Mouse (Mus musculus) liver, embryonic 15.5 days (tissue): ENCODE results near the gene Nxph4. TPM values are rescaled to one million over a fixed set of nuclear protein-coding genes. Genes with fewer than 3 reads are reported as not detected.
A peak's percentile ranks its signal among the peaks of the same experiment; 100 is the strongest.

ENCODE experiments used
- ATAC-seq: fragments of 200-750 bp; cut with Nextera tagmentation; 2 replicates; pipeline ENCODE4 v1.8.0; 2017; ENCODE audit warnings: moderate number of reproducible peaks, mild to moderate bottlenecking, moderate library complexity; ENCODE audit not compliant: insufficient read depth
- H3K27ac ChIP-seq: fragments of 300-500 bp; sonication (generic); replicated peaks from 2 replicates; pipeline ENCODE4 v1.5.1; 2015; ENCODE audit warnings: mild to moderate bottlenecking, inconsistent platforms
- H3K27me3 ChIP-seq: fragments of 300-500 bp; sonication (generic); 2 replicates; pipeline ENCODE4 v1.6.1; 2015; ENCODE audit warnings: mild to moderate bottlenecking, inconsistent platforms
- H3K36me3 ChIP-seq: fragments of 300-500 bp; sonication (generic); replicated peaks from 2 replicates; pipeline ENCODE4 v1.6.1; 2015; ENCODE audit warnings: moderate library complexity, mild to moderate bottlenecking, inconsistent platforms
- H3K4me1 ChIP-seq: fragments of 300-500 bp; sonication (generic); replicated peaks from 2 replicates; pipeline ENCODE4 v1.6.1; 2015; ENCODE audit warnings: inconsistent platforms
- H3K4me2 ChIP-seq: fragments of 300-500 bp; sonication (generic); 2 replicates; pipeline ENCODE4 v1.6.1; 2015; ENCODE audit warnings: moderate library complexity, mild to moderate bottlenecking, inconsistent platforms
- H3K4me3 ChIP-seq: fragments of 300-500 bp; sonication (generic); replicated peaks from 2 replicates; pipeline ENCODE4 v1.5.1; 2015; ENCODE audit warnings: mild to moderate bottlenecking, inconsistent platforms
- H3K9ac ChIP-seq: fragments of 300-500 bp; sonication (generic); 2 replicates; pipeline ENCODE4 v1.6.1; 2015; ENCODE audit warnings: moderate library complexity, mild to moderate bottlenecking, inconsistent platforms
- H3K9me3 ChIP-seq: fragments of 300-500 bp; sonication (generic); replicated peaks from 2 replicates; pipeline ENCODE4 v1.6.1; 2016; ENCODE audit warnings: inconsistent platforms
- WGBS: fragments of 180-500 bp; shearing (Covaris S2); methylation state at CpG from one replicate; pipeline ENCODE4 v1.1.7; 2015; ENCODE audit warnings: mixed read lengths; ENCODE audit not compliant: insufficient replicate concordance; 5-methylcytosine and 5-hydroxymethylcytosine counted together
- polyA plus RNA-seq: library from polyadenylated mRNA; unstranded; fragments of >200 nt; fragmentation: Nextera tagmentation; extraction: Ambion mirVana; gene quantifications from 2 replicates; pipeline ENCODE4 v1.2.1, GENCODE M21; 2015

The Nxph4 gene
- polyA plus RNA-seq: 0.07 TPM in 1 of 2 replicates, not detected in the other

GRCm38 (mm10) chr10:127534036-127534928 lies at the start of gene Nxph4:
TSS of gene Nxph4 (minus strand) at chr10:127534559.
- 0 out of 2 replicates have a peak, but pooled peaks cover 8% of the 10 kb centered on the region for H3K36me3 ChIP-seq
- no peak within 1 kb of the TSS; the same call in 1 of the 2 replicates for H3K9ac ChIP-seq
- H3K27me3 ChIP-seq: peaks cover 97% of the 10 kb centered on the region
- WGBS: under 1% methylated on average over 74 of the region's 78 CpGs
- H3K4me3 ChIP-seq: peak within 1 kb of the TSS; percentile 25
- no peak for ATAC-seq
- H3K4me1 ChIP-seq: peaks cover 14% of the 10 kb centered on the region
- H3K27ac ChIP-seq: no peak within 1 kb of the TSS
- H3K4me2 ChIP-seq: peak within 1 kb of the TSS; percentile 60
- H3K9me3 ChIP-seq: no peaks in the 10 kb centered on the region

- no peak for ATAC-seq
- no peak overlapping the region for H3K9ac ChIP-seq
- no peaks in the 10 kb centered on the region for H3K9me3 ChIP-seq
- H3K4me1 ChIP-seq: 0 out of 2 replicates have a peak, but pooled peaks cover 9% of the 10 kb centered on the region
- no peaks in the 10 kb centered on the region for H3K27me3 ChIP-seq
- no peak overlapping the region for H3K27ac ChIP-seq
- no peak overlapping the region for H3K4me3 ChIP-seq
- peaks cover 29% of the 10 kb centered on the region for H3K36me3 ChIP-seq
- H3K4me2 ChIP-seq: no peak overlapping the region
- WGBS: 64% methylated on average over 8 of the region's 8 CpGs
These were observed 49.3 kb upstream of the Nxph4 start for GRCm38 (mm10) chr10:127583649-127584048.

- Histone ChIP-seq H3K27ac (no peak overlapping the region), H3K4me2 (no peak overlapping the region), H3K4me3 (no peak overlapping the region), H3K27me3 (no peaks in the 10 kb centered on the region), H3K9me3 (no peaks in the 10 kb centered on the region), H3K9ac (no peak overlapping the region), H3K36me3 (peaks cover 36% of the 10 kb centered on the region), H3K4me1 (0 out of 2 replicates have a peak, but pooled peaks cover 9% of the 10 kb centered on the region)
- 72% methylated on average over 9 of the region's 9 CpGs for WGBS
- no peak for ATAC-seq
These were observed 46.9 kb upstream of the Nxph4 start for GRCm38 (mm10) chr10:127581291-127581690.

- no peak overlapping the region for H3K4me2 ChIP-seq
- WGBS: 59% methylated on average over 15 of the region's 15 CpGs
- ATAC-seq: no peak
- no peak overlapping the region for H3K27ac ChIP-seq
- H3K4me1 ChIP-seq: 0 out of 2 replicates have a peak, but pooled peaks cover 3% of the 10 kb centered on the region
- no peak overlapping the region for H3K9ac ChIP-seq
- H3K36me3 ChIP-seq: peaks cover 61% of the 10 kb centered on the region
- no peak overlapping the region for H3K4me3 ChIP-seq
- H3K27me3 ChIP-seq: no peaks in the 10 kb centered on the region
- H3K9me3 ChIP-seq: no peaks in the 10 kb centered on the region
These were observed 43.6 kb upstream of the Nxph4 start for GRCm38 (mm10) chr10:127577982-127578381.

GRCm38 (mm10) chr10:127577156-127577555 lies 42.8 kb upstream of the Nxph4 start:
- no peak for ATAC-seq
- H3K4me1 ChIP-seq: no peaks in the 10 kb centered on the region
- WGBS: 55% methylated on average over 9 of the region's 9 CpGs
- H3K9me3 ChIP-seq: no peaks in the 10 kb centered on the region
- H3K36me3 ChIP-seq: peaks cover 64% of the 10 kb centered on the region
- no peak overlapping the region for H3K4me3 ChIP-seq
- no peaks in the 10 kb centered on the region for H3K27me3 ChIP-seq
- no peak overlapping the region for H3K4me2 ChIP-seq
- H3K9ac ChIP-seq: no peak overlapping the region
- no peak overlapping the region for H3K27ac ChIP-seq

- H3K9ac ChIP-seq: no peak overlapping the region
- 47% methylated on average over 18 of the region's 18 CpGs for WGBS
- H3K4me1 ChIP-seq: peaks cover 4% of the 10 kb centered on the region; the same call in 1 of the 2 replicates
- H3K4me2 ChIP-seq: no peak overlapping the region
- no peaks in the 10 kb centered on the region for H3K27me3 ChIP-seq
- no peak for ATAC-seq
- H3K4me3 ChIP-seq: no peak overlapping the region
- no peaks in the 10 kb centered on the region for H3K9me3 ChIP-seq
- H3K36me3 ChIP-seq: peaks cover 62% of the 10 kb centered on the region
- no peak overlapping the region for H3K27ac ChIP-seq
These were observed 42.1 kb upstream of the Nxph4 start for GRCm38 (mm10) chr10:127576381-127576961.

- peaks cover 58% of the 10 kb centered on the region for H3K36me3 ChIP-seq
- no peaks in the 10 kb centered on the region for H3K27me3 ChIP-seq
- no peak overlapping the region for H3K4me2 ChIP-seq
- no peak overlapping the region for H3K9ac ChIP-seq
- H3K4me3 ChIP-seq: no peak overlapping the region
- ATAC-seq: no peak
- H3K27ac ChIP-seq: no peak overlapping the region
- H3K9me3 ChIP-seq: no peaks in the 10 kb centered on the region
- H3K4me1 ChIP-seq: peaks cover 11% of the 10 kb centered on the region
- 69% methylated on average over 7 of the region's 7 CpGs for WGBS
These were observed 41.4 kb upstream of the Nxph4 start for GRCm38 (mm10) chr10:127575741-127576140.

GRCm38 (mm10) chr10:127572281-127572680 lies 37.9 kb upstream of the Nxph4 start:
- H3K4me2 ChIP-seq: no peak overlapping the region
- peaks cover 64% of the 10 kb centered on the region for H3K36me3 ChIP-seq
- H3K9ac ChIP-seq: no peak overlapping the region
- no peaks in the 10 kb centered on the region for H3K27me3 ChIP-seq
- H3K4me1 ChIP-seq: peaks cover 28% of the 10 kb centered on the region
- WGBS: 73% methylated on average over 5 of the region's 5 CpGs
- no peaks in the 10 kb centered on the region for H3K9me3 ChIP-seq
- ATAC-seq: no peak
- H3K4me3 ChIP-seq: no peak overlapping the region
- no peak overlapping the region for H3K27ac ChIP-seq

- no peak overlapping the region for H3K9ac ChIP-seq
- no peak for ATAC-seq
- H3K27ac ChIP-seq: peak overlapping the region; percentile 64
- H3K4me1 ChIP-seq: peaks cover 28% of the 10 kb centered on the region
- H3K27me3 ChIP-seq: peaks cover 3% of the 10 kb centered on the region; the same call in 1 of the 2 replicates
- H3K9me3 ChIP-seq: no peaks in the 10 kb centered on the region
- 62% methylated on average over 17 of the region's 17 CpGs for WGBS
- H3K36me3 ChIP-seq: peaks cover 63% of the 10 kb centered on the region
- peak overlapping the region; percentile 29 for H3K4me2 ChIP-seq
- H3K4me3 ChIP-seq: no peak overlapping the region
These were observed 36.7 kb upstream of the Nxph4 start for GRCm38 (mm10) chr10:127570937-127571641.

GRCm38 (mm10) chr10:127570384-127570783 lies 36.0 kb upstream of the Nxph4 start:
- H3K27ac ChIP-seq: peak overlapping the region; percentile 57
- peaks cover 7% of the 10 kb centered on the region; the same call in 1 of the 2 replicates for H3K27me3 ChIP-seq
- H3K36me3 ChIP-seq: peaks cover 62% of the 10 kb centered on the region
- H3K4me3 ChIP-seq: no peak overlapping the region
- peaks cover 28% of the 10 kb centered on the region for H3K4me1 ChIP-seq
- peak; percentile 82 for ATAC-seq
- peak overlapping the region; percentile 29 for H3K4me2 ChIP-seq
- 14% methylated on average over 6 of the region's 6 CpGs for WGBS
- H3K9ac ChIP-seq: no peak overlapping the region
- H3K9me3 ChIP-seq: no peaks in the 10 kb centered on the region
